Mouse (Mus musculus) intestine, postnatal 0 days (tissue): ENCODE data around the gene Ints3. TPM values are rescaled to one million over a fixed set of nuclear protein-coding genes. Genes with fewer than 3 reads are reported as not detected.

Experiments
- ATAC-seq: fragments of 200-750 bp; cut with Nextera tagmentation; 2 replicates; pipeline ENCODE4 v1.8.0; 2017; ENCODE audit warnings: mild to moderate bottlenecking, moderate TSS enrichment, moderate library complexity
- H3K27ac ChIP-seq: fragments of 300-500 bp; sonication (generic); 2 replicates; pipeline ENCODE4 v1.5.1; 2014; ENCODE audit warnings: mild to moderate bottlenecking, low read depth, low read length, moderate library complexity
- H3K27me3 ChIP-seq: fragments of 300-500 bp; sonication (generic); replicated peaks from 2 replicates; pipeline ENCODE4 v1.6.1; 2014; ENCODE audit warnings: low read length, mixed read lengths; ENCODE audit not compliant: control insufficient read depth, insufficient read depth
- H3K36me3 ChIP-seq: fragments of 300-500 bp; sonication (generic); 2 replicates; pipeline ENCODE4 v1.6.1; 2014; ENCODE audit warnings: mild to moderate bottlenecking, moderate library complexity; ENCODE audit not compliant: control insufficient read depth, insufficient read depth
- H3K4me1 ChIP-seq: fragments of 300-500 bp; sonication (generic); replicated peaks from 2 replicates; pipeline ENCODE4 v1.6.1; 2014; ENCODE audit warnings: antibody characterized with exemption, low read length, mixed read lengths; ENCODE audit not compliant: control insufficient read depth, insufficient read depth
- H3K4me2 ChIP-seq: fragments of 300-500 bp; sonication (generic); replicated peaks from 2 replicates; pipeline ENCODE4 v1.6.1; 2014; ENCODE audit warnings: low read depth, mild to moderate bottlenecking, moderate library complexity
- H3K4me3 ChIP-seq: fragments of 300-500 bp; sonication (generic); 2 replicates; pipeline ENCODE4 v1.5.1; 2014; ENCODE audit warnings: low read depth, low read length
- H3K9ac ChIP-seq: fragments of 300-500 bp; sonication (generic); 2 replicates; pipeline ENCODE4 v1.6.1; 2014; ENCODE audit warnings: mild to moderate bottlenecking, low read depth, low read length
- H3K9me3 ChIP-seq: fragments of 300-500 bp; sonication (generic); 2 replicates; pipeline ENCODE4 v1.6.1; 2016; ENCODE audit warnings: mixed run types; ENCODE audit not compliant: control insufficient read depth
- CTCF ChIP-seq: sonication (generic); IDR thresholded peaks from 2 replicates; pipeline ENCODE4 v1.5.1; 2016; ENCODE audit warnings: low read depth, mild to moderate bottlenecking, control low read depth, antibody characterized with exemption, moderate library complexity
- WGBS: fragments of 180-500 bp; shearing (Covaris S2); extraction: QIAGEN DNeasy Blood & Tissue Kit; methylation state at CpG from one replicate; pipeline ENCODE4 v1.1.7; 2014; 5-methylcytosine and 5-hydroxymethylcytosine counted together
- polyA plus RNA-seq: library from polyadenylated mRNA; unstranded; fragments of >200 nt; fragmentation: Nextera tagmentation; extraction: Ambion mirVana; gene quantifications from 2 replicates; pipeline ENCODE4 v1.2.1, GENCODE M21; 2015

Ints3 gene
- polyA plus RNA-seq, 1 experiment from 2014 or later: 8.8 TPM

GRCm38 (mm10) chr3:90367001-90367632 lies 66.3 kb downstream of the Ints3 start:
- no peak overlapping the region for H3K9ac ChIP-seq
- no peaks in the 10 kb centered on the region for H3K36me3 ChIP-seq
- ATAC-seq: peak; percentile 82
- no peaks in the 10 kb centered on the region for H3K9me3 ChIP-seq
- H3K4me2 ChIP-seq: no peak overlapping the region; the same call in 1 of the 2 replicates
- H3K4me1 ChIP-seq: peaks cover 9% of the 10 kb centered on the region; the same call in 1 of the 2 replicates
- WGBS: 70% methylated on average over 5 of the region's 5 CpGs
- no peak for TF ChIP-seq CTCF
- H3K27ac ChIP-seq: 0 out of 2 replicates have a peak overlapping the region, but pooled peaks have one; percentile 57
- H3K4me3 ChIP-seq: no peak overlapping the region
- no peaks in the 10 kb centered on the region for H3K27me3 ChIP-seq

DNA sequence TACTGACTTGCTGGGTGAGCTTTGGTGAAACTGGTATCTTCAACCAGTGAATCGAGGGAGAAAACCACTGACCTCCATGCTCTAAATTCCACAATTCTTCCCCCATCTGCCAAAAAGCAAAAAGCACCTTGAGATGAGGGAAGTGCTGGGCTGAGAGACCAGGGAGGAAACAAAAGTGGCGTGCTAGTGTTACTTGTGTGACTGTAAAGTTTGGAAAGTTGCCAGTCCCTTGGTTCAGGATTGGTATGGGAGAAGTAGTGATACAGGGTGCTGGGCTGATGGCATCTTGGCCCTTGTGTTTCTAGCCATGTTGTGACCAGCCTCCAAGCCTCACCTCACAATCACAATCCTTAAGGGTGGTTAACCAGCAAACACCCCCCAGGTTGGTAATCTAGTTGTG lies 71.1 kb downstream of the Ints3 start:
- peaks cover 16% of the 10 kb centered on the region for H3K36me3 ChIP-seq
- ATAC-seq: no peak
- H3K4me3 ChIP-seq: no peak overlapping the region
- H3K4me2 ChIP-seq: no peak overlapping the region
- no peaks in the 10 kb centered on the region for H3K9me3 ChIP-seq
- no peaks in the 10 kb centered on the region for H3K27me3 ChIP-seq
- no peak overlapping the region for H3K27ac ChIP-seq
- WGBS: 80% methylated on average over 2 of the region's 2 CpGs
- H3K9ac ChIP-seq: no peak overlapping the region
- H3K4me1 ChIP-seq: peaks cover 9% of the 10 kb centered on the region; the same call in 1 of the 2 replicates
- no peak for TF ChIP-seq CTCF

DNA sequence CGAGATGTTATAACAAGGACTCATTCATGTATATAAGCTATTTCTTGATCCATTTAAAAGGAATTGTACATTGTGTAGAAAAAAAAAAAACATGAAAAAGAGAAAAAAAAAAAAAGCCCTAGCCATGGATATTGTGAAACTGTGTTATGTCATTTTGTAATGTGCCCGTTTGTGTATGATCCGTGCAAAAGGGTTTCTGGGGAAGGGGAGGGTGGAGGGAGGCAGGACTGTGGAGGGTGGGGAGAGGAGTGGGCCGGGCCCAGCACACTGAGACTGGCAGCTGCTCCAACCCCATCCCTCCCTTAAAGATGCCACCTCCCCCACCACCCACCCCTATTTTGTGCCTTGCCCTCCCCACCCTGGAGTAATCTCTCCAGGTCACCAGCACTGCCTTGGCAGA lies 71.9 kb downstream of the Ints3 start:
- H3K4me3 ChIP-seq: no peak overlapping the region
- H3K36me3 ChIP-seq: peaks cover 25% of the 10 kb centered on the region
- no peaks in the 10 kb centered on the region for H3K9me3 ChIP-seq
- no peak overlapping the region for H3K4me2 ChIP-seq
- H3K4me1 ChIP-seq: peaks cover 5% of the 10 kb centered on the region; the same call in 1 of the 2 replicates
- WGBS: 80% methylated on average over 4 of the region's 4 CpGs
- no peaks in the 10 kb centered on the region for H3K27me3 ChIP-seq
- H3K9ac ChIP-seq: no peak overlapping the region
- no peak overlapping the region for H3K27ac ChIP-seq
- TF ChIP-seq CTCF: no peak
- no peak for ATAC-seq

- no peak for TF ChIP-seq CTCF
- Histone ChIP-seq H3K36me3 (peaks cover 45% of the 10 kb centered on the region), H3K4me3 (no peak overlapping the region), H3K4me2 (no peak overlapping the region), H3K27me3 (no peaks in the 10 kb centered on the region), H3K9me3 (no peaks in the 10 kb centered on the region), H3K4me1 (no peaks in the 10 kb centered on the region), H3K9ac (no peak overlapping the region), H3K27ac (no peak overlapping the region)
- WGBS: 94% methylated on average over 1 of the region's 1 CpGs
- no peak for ATAC-seq
Observed at GRCm38 (mm10) chr3:90359230-90359629, 74.2 kb downstream of the Ints3 start.

DNA sequence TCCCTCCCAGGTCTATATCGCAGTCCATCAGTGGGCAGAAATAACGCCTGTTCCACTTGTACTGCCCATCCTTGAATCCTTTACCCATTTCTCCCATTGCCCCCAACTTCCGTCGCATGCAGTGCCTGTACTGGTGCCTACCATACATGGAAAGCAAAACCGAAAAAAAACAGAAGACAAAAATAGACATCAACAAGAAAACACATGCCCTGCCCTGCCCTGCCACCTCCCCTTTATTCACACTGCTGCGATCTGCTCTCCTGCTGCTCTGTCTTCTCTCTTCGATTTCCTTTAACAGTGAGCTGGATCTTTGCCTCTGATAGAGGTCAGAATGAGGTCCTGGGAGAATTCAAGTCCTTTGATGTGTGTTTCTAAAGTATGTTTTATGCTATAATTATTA lies 75.5 kb downstream of the Ints3 start:
- Histone ChIP-seq H3K9ac (no peak overlapping the region), H3K27ac (no peak overlapping the region), H3K4me3 (no peak overlapping the region), H3K9me3 (no peaks in the 10 kb centered on the region), H3K36me3 (peaks cover 57% of the 10 kb centered on the region), H3K4me2 (no peak overlapping the region), H3K4me1 (no peaks in the 10 kb centered on the region), H3K27me3 (no peaks in the 10 kb centered on the region)
- no peak for ATAC-seq
- no peak for TF ChIP-seq CTCF
- 94% methylated on average over 7 of the region's 7 CpGs for WGBS

DNA sequence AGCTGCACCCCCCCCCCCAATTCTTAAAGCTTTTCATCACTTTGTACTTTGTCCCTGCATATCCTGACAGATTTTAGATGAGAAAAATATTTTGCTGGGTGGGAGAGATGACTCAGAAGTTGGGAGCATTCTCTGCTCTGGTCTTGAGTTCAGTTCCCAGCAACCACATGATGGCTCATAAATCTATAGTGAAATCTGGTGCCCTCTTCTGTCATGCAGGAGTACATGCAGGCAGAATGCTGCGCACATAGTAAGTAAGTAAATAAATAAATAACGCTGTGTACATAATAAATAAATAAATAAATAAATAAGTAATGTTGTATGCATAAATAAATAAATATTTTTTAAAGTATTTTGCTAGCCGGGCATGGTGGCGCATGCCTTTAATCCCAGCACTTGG lies 85.6 kb downstream of the Ints3 start:
- Histone ChIP-seq H3K4me3 (no peak overlapping the region), H3K9me3 (no peaks in the 10 kb centered on the region), H3K9ac (no peak overlapping the region), H3K4me2 (no peak overlapping the region), H3K27me3 (no peaks in the 10 kb centered on the region), H3K4me1 (no peaks in the 10 kb centered on the region), H3K27ac (no peak overlapping the region), H3K36me3 (peaks cover 54% of the 10 kb centered on the region)
- ATAC-seq: no peak
- WGBS: 96% methylated on average over 4 of the region's 4 CpGs
- TF ChIP-seq CTCF: peak; percentile 23; the same call in 1 of the 2 replicates
